23 mouse cellular contexts compared by ENCODE assay signal in the genomic region with DNA sequence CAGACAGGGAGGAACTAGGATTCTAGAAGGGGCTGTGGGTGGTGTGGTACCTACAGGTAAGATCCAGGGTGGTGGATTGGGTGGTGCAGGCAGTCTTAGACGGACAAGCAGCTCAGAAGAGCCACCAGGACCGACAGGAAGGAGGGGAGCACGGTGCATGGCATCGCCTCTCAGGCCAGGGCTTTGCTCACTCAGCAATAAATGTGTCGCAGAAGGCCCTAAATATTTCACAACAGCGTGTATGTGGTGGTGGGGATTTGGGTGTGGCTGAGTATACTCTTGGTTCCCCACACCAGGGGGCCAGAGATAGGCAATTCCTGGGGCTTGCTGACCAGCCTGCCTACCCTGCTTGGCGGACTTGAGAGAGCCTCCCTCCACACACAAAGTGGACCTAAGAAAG. TPM values are rescaled to one million over a fixed set of nuclear protein-coding genes. Genes with fewer than 3 reads are reported as not detected.
DNase-seq lines count a peak whose midpoint lies in the region; ATAC-seq and TF ChIP-seq lines count a peak whose summit lies in the region.
"Had no signal": no experiment of that assay in that cellular context is flagged by ENCODE, and none has a peak within 500 bp of the region (broad histone marks: within the 10 kb centered on the region; RNA-seq: fewer than 3 reads in every experiment).

No protein-coding gene starts in this region.

- H3K27ac ChIP-seq in hindbrain, embryonic 10.5 days, result 0 out of 2 replicates have a peak overlapping the region, but pooled peaks have one; percentile 12
- H3K27ac ChIP-seq in hindbrain, postnatal 0 days, result no peak overlapping the region
- H3K27ac ChIP-seq in liver, embryonic 12.5 days, result 0 out of 2 replicates have a peak overlapping the region, but pooled peaks have one; percentile 41
- no peak overlapping the region for H3K27ac ChIP-seq in liver, embryonic 11.5 days (ENCODE audit: low read depth, low read length)
- H3K27ac ChIP-seq: forebrain, embryonic 10.5 days; forebrain, embryonic 13.5 days; heart, embryonic 15.5 days; hindbrain, embryonic 12.5 days; hindbrain, embryonic 15.5 days had no signal

- peaks cover 61% of the 10 kb centered on the region for H3K36me3 ChIP-seq in hindbrain, embryonic 10.5 days
- peaks cover 16% of the 10 kb centered on the region for H3K36me3 ChIP-seq in hindbrain, postnatal 0 days (ENCODE audit: insufficient read depth, low read length)
- H3K36me3 ChIP-seq in liver, embryonic 12.5 days, result peaks cover 75% of the 10 kb centered on the region
- H3K36me3 ChIP-seq in liver, embryonic 11.5 days (ENCODE audit: control insufficient read depth, insufficient read depth, low read length), result peaks cover 26% of the 10 kb centered on the region

- 93% methylated on average over 7 of the region's 7 CpGs for WGBS in hindbrain, embryonic 10.5 days
- 94% methylated on average over 7 of the region's 7 CpGs for WGBS in hindbrain, postnatal 0 days
- 73% methylated on average over 7 of the region's 7 CpGs for WGBS in liver, embryonic 12.5 days (ENCODE audit: insufficient replicate concordance)
- 69% methylated on average over 7 of the region's 7 CpGs for WGBS in liver, embryonic 11.5 days

- H3K4me3 ChIP-seq in hindbrain, embryonic 10.5 days, result no peak overlapping the region
- no peak overlapping the region for H3K4me3 ChIP-seq in hindbrain, postnatal 0 days (ENCODE audit: low read length)
- H3K4me3 ChIP-seq in liver, embryonic 12.5 days, result no peak overlapping the region
- H3K4me3 ChIP-seq in liver, embryonic 11.5 days (ENCODE audit: low read depth, low read length), result no peak overlapping the region
- H3K4me3 ChIP-seq: forebrain, embryonic 10.5 days; forebrain, embryonic 13.5 days; heart, embryonic 12.5 days; heart, embryonic 15.5 days; hindbrain, embryonic 12.5 days; hindbrain, embryonic 15.5 days had no signal

- H3K9me3 ChIP-seq in hindbrain, embryonic 10.5 days, result no peaks in the 10 kb centered on the region
- H3K9me3 ChIP-seq in hindbrain, postnatal 0 days (ENCODE audit: low read length), result no peaks in the 10 kb centered on the region
- H3K9me3 ChIP-seq in liver, embryonic 12.5 days (replicated peaks), result no peaks in the 10 kb centered on the region
- no peaks in the 10 kb centered on the region for H3K9me3 ChIP-seq in liver, embryonic 11.5 days (ENCODE audit: control insufficient read depth, low read length)
- H3K9me3 ChIP-seq: forebrain, embryonic 10.5 days; forebrain, embryonic 13.5 days; heart, embryonic 12.5 days; heart, embryonic 15.5 days; hindbrain, embryonic 12.5 days; hindbrain, embryonic 15.5 days had no signal

- no peaks in the 10 kb centered on the region for H3K27me3 ChIP-seq in hindbrain, embryonic 10.5 days (ENCODE audit: insufficient read depth, poor library complexity, severe bottlenecking)
- H3K27me3 ChIP-seq in hindbrain, postnatal 0 days (ENCODE audit: insufficient read depth, low read length), result no peaks in the 10 kb centered on the region
- no peaks in the 10 kb centered on the region for H3K27me3 ChIP-seq in liver, embryonic 12.5 days (replicated peaks)
- no peaks in the 10 kb centered on the region for H3K27me3 ChIP-seq in liver, embryonic 11.5 days (replicated peaks; ENCODE audit: control insufficient read depth, insufficient read depth, low read length)
- H3K27me3 ChIP-seq: CH12.LX; forebrain, embryonic 13.5 days; heart, embryonic 12.5 days; heart, embryonic 15.5 days; hindbrain, embryonic 12.5 days; hindbrain, embryonic 15.5 days had no signal

- no peak overlapping the region for H3K9ac ChIP-seq in hindbrain, postnatal 0 days (replicated peaks; ENCODE audit: low read length)
- H3K9ac ChIP-seq in liver, embryonic 12.5 days, result no peak overlapping the region
- no peak overlapping the region; the same call in 1 of the 2 replicates for H3K9ac ChIP-seq in liver, embryonic 11.5 days (ENCODE audit: low read depth, low read length)
- H3K9ac ChIP-seq: forebrain, embryonic 13.5 days; heart, embryonic 12.5 days; heart, embryonic 15.5 days; hindbrain, embryonic 12.5 days; hindbrain, embryonic 15.5 days had no signal

- no peak for ATAC-seq in hindbrain, postnatal 0 days
- ATAC-seq in liver, embryonic 12.5 days, result no peak
- no peak for ATAC-seq in liver, embryonic 11.5 days (replicated peaks; ENCODE audit: low FRiP score)
- peak; percentile 72 for ATAC-seq in megakaryocyte, adult 5-6 weeks (ENCODE audit: poor library complexity, severe bottlenecking)
- ATAC-seq: forebrain, embryonic 13.5 days; forebrain, embryonic 16.5 days had no signal

- DNase-seq in hindbrain, embryonic 10.5 days (ENCODE audit: low spot score), result no peak
- DNase-seq in hindbrain, postnatal 0 days (ENCODE audit: low spot score), result no peak
- no peak for DNase-seq in liver, embryonic 11.5 days (ENCODE audit: low spot score)
- DNase-seq in cerebellum, postnatal 25 days, result no peak
- DNase-seq: adrenal gland, adult 8-10 months; B cell, adult 2 months; cerebellum, adult 8-10 months; cerebellum, postnatal 10 days; gastrocnemius, postnatal 10 days; gastrocnemius, postnatal 36 days; heart, adult 18-20 months; heart, postnatal 10 days; heart, postnatal 4 days had no signal

- no peak for TF ChIP-seq CTCF in hindbrain, postnatal 0 days (IDR thresholded peaks at IDR 0.05; ENCODE audit: low read depth)

- peaks cover 44% of the 10 kb centered on the region for H3K4me1 ChIP-seq in hindbrain, embryonic 10.5 days (replicated peaks)
- H3K4me1 ChIP-seq in hindbrain, postnatal 0 days (ENCODE audit: insufficient read depth, low read length), result no peaks in the 10 kb centered on the region
- peaks cover 71% of the 10 kb centered on the region for H3K4me1 ChIP-seq in liver, embryonic 12.5 days
- peaks cover 50% of the 10 kb centered on the region for H3K4me1 ChIP-seq in liver, embryonic 11.5 days (replicated peaks; ENCODE audit: control insufficient read depth, insufficient read depth, low read length)

- no peak overlapping the region for H3K4me2 ChIP-seq in hindbrain, postnatal 0 days (ENCODE audit: low read depth, low read length)
- no peak overlapping the region for H3K4me2 ChIP-seq in liver, embryonic 12.5 days
- H3K4me2 ChIP-seq in liver, embryonic 11.5 days, result no peak overlapping the region
- H3K4me2 ChIP-seq: forebrain, embryonic 13.5 days; heart, embryonic 12.5 days; heart, embryonic 15.5 days; hindbrain, embryonic 12.5 days; hindbrain, embryonic 15.5 days had no signal

RNA-seq across cellular contexts. Expression of gene Zfyve21, which starts 6.7 kb away (rescaled TPM):
- 71.5 and 75.4 TPM in 2 replicates for polyA plus RNA-seq in hindbrain, embryonic 10.5 days (2016; fragmentation: Nextera tagmentation; extraction: Ambion mirVana)
- 43.4 and 44.3 TPM in 2 replicates for total RNA-seq in hindbrain, postnatal 0 days (2014; rRNA removed)
- polyA plus RNA-seq in hindbrain, postnatal 0 days (2015; fragmentation: Nextera tagmentation; extraction: Ambion mirVana), result 44.8 and 48.3 TPM in 2 replicates
- polyA plus RNA-seq in liver, embryonic 12.5 days (2016; fragmentation: Nextera tagmentation; extraction: Ambion mirVana), result 60.6 and 61.9 TPM in 2 replicates
- 95.5 and 95.6 TPM in 2 replicates for polyA plus RNA-seq in liver, embryonic 11.5 days (2014; fragmentation: Nextera tagmentation; extraction: Ambion mirVana)
- 10.5 and 14.8 TPM in 2 replicates for total RNA-seq in megakaryocyte, adult 5-6 weeks (2015)
- 7.4 and 11.0 TPM in 2 replicates for total RNA-seq in megakaryocyte, adult 5-6 weeks (2017)

RNA-seq across cellular contexts. Expression of gene Xrcc3, which starts 7.0 kb away (rescaled TPM):
- 13.2 and 15.1 TPM in 2 replicates for polyA plus RNA-seq in hindbrain, embryonic 10.5 days (2016; fragmentation: Nextera tagmentation; extraction: Ambion mirVana)
- 16.8 and 17.4 TPM in 2 replicates for total RNA-seq in hindbrain, postnatal 0 days (2014; rRNA removed)
- 2.6 and 2.7 TPM in 2 replicates for polyA plus RNA-seq in hindbrain, postnatal 0 days (2015; fragmentation: Nextera tagmentation; extraction: Ambion mirVana)
- polyA plus RNA-seq in liver, embryonic 12.5 days (2016; fragmentation: Nextera tagmentation; extraction: Ambion mirVana), result 7.7 and 8.2 TPM in 2 replicates
- 20.0 and 20.9 TPM in 2 replicates for polyA plus RNA-seq in liver, embryonic 11.5 days (2014; fragmentation: Nextera tagmentation; extraction: Ambion mirVana)
- 3.7 and 4.6 TPM in 2 replicates for total RNA-seq in megakaryocyte, adult 5-6 weeks (2015)
- 3.2 and 3.3 TPM in 2 replicates for total RNA-seq in megakaryocyte, adult 5-6 weeks (2017)

Comparison
In these comparisons a context has a peak if more than half of its experiments do, and no peak if none do; other contexts are left out.
1. H3K27ac ChIP-seq: peak in hindbrain, embryonic 10.5 days (single experiment) and liver, embryonic 12.5 days (single experiment); none in hindbrain, postnatal 0 days (single experiment) and liver, embryonic 11.5 days (single experiment).